Comparison of ENCODE assay signal across 8 mouse cellular contexts in the genomic region with DNA sequence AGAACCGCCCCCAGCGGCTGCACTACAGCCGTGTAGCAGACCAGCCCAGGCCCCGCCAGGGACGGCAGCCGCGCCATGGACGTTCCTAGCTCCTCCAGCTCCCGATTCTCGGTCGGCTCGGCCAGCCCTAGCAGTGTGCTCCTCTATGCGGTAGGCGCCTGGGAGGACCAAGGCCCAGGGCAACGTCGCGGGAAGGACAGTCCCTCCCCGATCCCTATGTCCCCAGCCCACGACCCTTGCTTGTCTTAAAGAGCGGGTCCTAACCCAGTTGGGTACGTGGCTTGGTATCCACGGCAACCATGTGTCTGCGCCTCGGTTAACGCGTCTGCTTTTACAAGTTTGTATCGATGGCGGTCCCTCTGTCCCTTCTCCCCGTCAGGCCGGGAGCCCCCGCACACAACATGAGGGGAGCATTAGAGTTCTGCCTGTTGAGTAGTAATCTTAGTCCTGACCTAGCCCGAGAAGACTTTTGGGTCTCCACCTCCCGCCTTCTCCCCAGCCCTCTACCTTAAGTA. TPM values are rescaled to one million over a fixed set of nuclear protein-coding genes. Genes with fewer than 3 reads are reported as not detected.
DNase-seq lines count a peak whose midpoint lies in the region; ATAC-seq and TF ChIP-seq lines count a peak whose summit lies in the region.

No protein-coding gene starts in this region.

- peaks cover 3% of the 10 kb centered on the region for H3K4me1 ChIP-seq in cortical plate, adult 2 months (ENCODE audit: control insufficient read depth, insufficient read depth, low read length)
- H3K4me1 ChIP-seq in intestine, embryonic 14.5 days (replicated peaks; ENCODE audit: control insufficient read depth, insufficient read depth, low read length): peaks cover 11% of the 10 kb centered on the region

- TF ChIP-seq CTCF in cortical plate, adult 2 months (IDR thresholded peaks at IDR 0.05; ENCODE audit: extremely low read depth, insufficient read depth, low read length): no peak

- ATAC-seq in intestine, embryonic 14.5 days (replicated peaks; ENCODE audit: low FRiP score, low TSS enrichment, low read depth): peak; percentile 81

- H3K27me3 ChIP-seq in intestine, embryonic 14.5 days (replicated peaks; ENCODE audit: control insufficient read depth, insufficient read depth, low read length): no peaks in the 10 kb centered on the region
- H3K27me3 ChIP-seq in myocyte (ENCODE audit: control insufficient read depth, insufficient read depth, insufficient read length): no peaks in the 10 kb centered on the region

- peaks cover 67% of the 10 kb centered on the region for H3K79me2 ChIP-seq in myocyte (ENCODE audit: control insufficient read depth, insufficient read depth)

- H3K4me2 ChIP-seq in intestine, embryonic 14.5 days (ENCODE audit: low read length): peak overlapping the region; percentile 71
- peak overlapping the region; percentile 83 for H3K4me2 ChIP-seq in myocyte (ENCODE audit: low read depth)

- intact Hi-C loops in left cerebral cortex, postnatal 36 days (cut with DNase I): no loop called here

- peak overlapping the region; percentile 76 for H3ac ChIP-seq in myocyte (ENCODE audit: control insufficient read depth, insufficient read length)

- under 1% methylated on average over 33 of the region's 33 CpGs for WGBS in intestine, embryonic 14.5 days

- H3K9me3 ChIP-seq in intestine, embryonic 14.5 days (ENCODE audit: control insufficient read depth, low read length): no peaks in the 10 kb centered on the region

- H3K36me3 ChIP-seq in intestine, embryonic 14.5 days (ENCODE audit: control insufficient read depth, insufficient read depth, low read length): peaks cover 30% of the 10 kb centered on the region
- peaks cover 13% of the 10 kb centered on the region for H3K36me3 ChIP-seq in myocyte (ENCODE audit: control insufficient read depth, insufficient read depth)

- no peak for TF ChIP-seq POLR2A in cortical plate, adult 2 months (IDR thresholded peaks at IDR 0.05; ENCODE audit: extremely low read depth, insufficient read depth, low read length)
- no peak for TF ChIP-seq POLR2A in myocyte (IDR thresholded peaks at IDR 0.05; ENCODE audit: insufficient read length, low read depth)

- peak; percentile 9 for DNase-seq in layer of hippocampus, adult 9-10 months (ENCODE audit: low spot score)
- no peak for DNase-seq in layer of hippocampus, postnatal 14 days (ENCODE audit: low spot score in 2 of 2)
- no peak for DNase-seq in intestine, embryonic 14.5 days (ENCODE audit: low spot score)
- DNase-seq in left cerebral cortex, postnatal 36 days (ENCODE audit: low spot score in 2 of 2): no peak
- DNase-seq in adrenal gland, adult (ENCODE audit: inconsistent age in 2 of 2, low spot score in 1 of 2): no peak
- DNase-seq in left cerebral cortex, adult 11 months (ENCODE audit: low spot score): no peak

- H3K9ac ChIP-seq in intestine, embryonic 14.5 days (ENCODE audit: low read length): peak overlapping the region; percentile 97

- peak overlapping the region; percentile 85 for H3K4me3 ChIP-seq in cortical plate, adult 2 months (ENCODE audit: insufficient read depth, low read length)
- H3K4me3 ChIP-seq in intestine, embryonic 14.5 days (ENCODE audit: low read depth, low read length): peak overlapping the region; percentile 96
- H3K4me3 ChIP-seq in myocyte: peak overlapping the region; percentile 100

- peak overlapping the region; percentile 20 for H3K27ac ChIP-seq in cortical plate, adult 2 months (ENCODE audit: insufficient read depth, low read length)
- H3K27ac ChIP-seq in intestine, embryonic 14.5 days (ENCODE audit: low read depth): peak overlapping the region; percentile 92

TF ChIP-seq in myocyte, 11 proteins besides CTCF, POLR2A, EP300 and RAD21:
- TF ChIP-seq SRF (IDR thresholded peaks at IDR 0.05; ENCODE audit: control insufficient read depth, insufficient read length, low read depth) (no peak), MYOG (IDR thresholded peaks at IDR 0.05; ENCODE audit: control insufficient read depth in 1 of 3, insufficient read depth in 1 of 3, insufficient read length in 2 of 3, low read depth in 2 of 3) (peak in 1 of 3 experiments; percentile 32)

RNA-seq across cellular contexts. Expression of a gene that starts 0.3 kb away (rescaled TPM):
- total RNA-seq in layer of hippocampus, postnatal 14 days (2021): 10 to 100 TPM; 23.5 to 24.0 TPM
- 16.7 and 17.1 TPM in 2 replicates for polyA plus RNA-seq in cortical plate, adult 2 months (2012; rRNA removed)
- 45.2 and 46.4 TPM in 2 replicates for polyA plus RNA-seq in intestine, embryonic 14.5 days (2014; fragmentation: Nextera tagmentation; extraction: Ambion mirVana)
- 27.1 TPM for polyA plus RNA-seq in myocyte (2012; fragmentation: generic; extraction: Trizol)
- 10 to 100 TPM; 19.6 to 20.9 TPM for total RNA-seq in left cerebral cortex, postnatal 36 days (2021)

RNA-seq across cellular contexts. Expression of a gene that starts 0.4 kb away (rescaled TPM):
- 10 to 100 TPM; 66.3 to 69.6 TPM for total RNA-seq in layer of hippocampus, postnatal 14 days (2021)
- polyA plus RNA-seq in cortical plate, adult 2 months (2012; rRNA removed): 87.9 and 95.0 TPM in 2 replicates
- polyA plus RNA-seq in intestine, embryonic 14.5 days (2014; fragmentation: Nextera tagmentation; extraction: Ambion mirVana): 103 and 105 TPM in 2 replicates
- polyA plus RNA-seq in myocyte (2012; fragmentation: generic; extraction: Trizol): 95.4 TPM
- 10 to 100 TPM; 47.4 to 57.8 TPM for total RNA-seq in left cerebral cortex, postnatal 36 days (2021)

RNA-seq across cellular contexts. Expression of a gene that starts 34.3 kb away (rescaled TPM):
- 10 to 100 TPM; 35.3 to 37.0 TPM for total RNA-seq in layer of hippocampus, postnatal 14 days (2021)
- polyA plus RNA-seq in cortical plate, adult 2 months (2012; rRNA removed): 14.6 and 16.3 TPM in 2 replicates
- polyA plus RNA-seq in intestine, embryonic 14.5 days (2014; fragmentation: Nextera tagmentation; extraction: Ambion mirVana): 7.5 and 7.7 TPM in 2 replicates
- polyA plus RNA-seq in myocyte (2012; fragmentation: generic; extraction: Trizol): 8.8 TPM
- total RNA-seq in left cerebral cortex, postnatal 36 days (2021): 10 to 100 TPM; 34.5 to 35.3 TPM

RNA-seq across cellular contexts. Expression of a gene that starts 34.5 kb away (rescaled TPM):
- 10 to 100 TPM; 12.8 to 14.3 TPM for total RNA-seq in layer of hippocampus, postnatal 14 days (2021)
- 16.3 and 17.3 TPM in 2 replicates for polyA plus RNA-seq in cortical plate, adult 2 months (2012; rRNA removed)
- 7.9 and 8.8 TPM in 2 replicates for polyA plus RNA-seq in intestine, embryonic 14.5 days (2014; fragmentation: Nextera tagmentation; extraction: Ambion mirVana)
- 13.3 TPM for polyA plus RNA-seq in myocyte (2012; fragmentation: generic; extraction: Trizol)
- 10 to 100 TPM; 11.5 to 15.0 TPM for total RNA-seq in left cerebral cortex, postnatal 36 days (2021)
